Mouse (Mus musculus): ENCODE results near the gene Syt16. TPM values are rescaled to one million over a fixed set of nuclear protein-coding genes. Genes with fewer than 3 reads are reported as not detected.

Syt16 gene
- polyA plus RNA-seq, 1 experiment from 2014 or later, result 0.04 TPM

DNA sequence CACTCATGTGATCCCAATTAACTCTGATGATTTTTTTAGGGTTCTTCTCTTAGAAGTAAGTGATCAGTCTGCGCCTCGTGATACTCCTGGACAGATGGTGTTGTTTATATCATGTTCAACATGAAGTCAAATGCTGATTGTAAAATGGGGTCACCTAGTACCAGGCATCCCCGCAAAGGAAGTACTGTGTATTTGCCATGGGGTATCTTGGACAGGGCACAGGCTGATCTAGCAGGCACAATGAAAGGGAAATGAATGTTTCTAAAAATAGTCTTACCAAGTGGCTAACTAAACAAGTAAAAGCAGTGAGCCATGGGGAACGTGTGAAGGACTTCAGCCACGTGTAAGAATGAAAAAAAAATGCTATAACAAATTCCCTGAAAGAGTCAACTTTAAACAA, 42.7 kb upstream of the Syt16 start:
- H3K9ac ChIP-seq (replicated peaks; ENCODE audit: low read depth), result no peak overlapping the region
- ATAC-seq, result no peak
- H3K36me3 ChIP-seq (ENCODE audit: insufficient read depth, low read length), result no peaks in the 10 kb centered on the region
- WGBS, result 40% methylated on average over 5 of the region's 5 CpGs
- H3K9me3 ChIP-seq (ENCODE audit: low read length), result no peaks in the 10 kb centered on the region
- H3K4me3 ChIP-seq (ENCODE audit: low read depth, low read length), result no peak overlapping the region
- TF ChIP-seq CTCF (IDR thresholded peaks at IDR 0.05) (no peak), EP300 (IDR thresholded peaks at IDR 0.05) (no peak)
- no peaks in the 10 kb centered on the region for H3K27me3 ChIP-seq (replicated peaks; ENCODE audit: insufficient read depth, low read length)
- no peak overlapping the region for H3K4me2 ChIP-seq (replicated peaks; ENCODE audit: low read depth, low read length)
- H3K27ac ChIP-seq (ENCODE audit: low read length), result no peak overlapping the region
- no peaks in the 10 kb centered on the region for H3K4me1 ChIP-seq (ENCODE audit: insufficient read depth, low read depth, low read length)
- peak; percentile 47 for DNase-seq (ENCODE audit: low spot score)

DNA sequence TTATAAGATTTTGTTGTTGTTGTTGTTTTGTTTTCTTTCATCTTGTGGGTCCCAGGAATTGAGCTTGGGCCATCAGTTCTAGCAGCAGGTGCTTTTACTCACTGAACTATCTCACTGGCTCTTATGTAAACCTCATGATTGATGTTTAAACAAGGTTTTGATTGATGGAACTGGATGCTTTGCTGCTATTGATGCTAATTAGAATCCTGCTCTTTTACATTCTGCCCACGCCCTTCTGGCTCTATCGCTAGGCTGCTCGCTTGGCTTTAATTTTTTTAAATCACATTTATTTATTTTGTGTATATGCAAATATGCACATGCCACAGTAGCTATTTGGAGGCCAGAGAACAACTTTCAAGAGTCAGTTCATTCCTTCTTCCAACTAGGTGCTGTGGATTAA, 39.8 kb upstream of the Syt16 start:
- H3K9ac ChIP-seq (replicated peaks; ENCODE audit: low read depth), result no peak overlapping the region
- no peaks in the 10 kb centered on the region for H3K4me1 ChIP-seq (ENCODE audit: insufficient read depth, low read depth, low read length)
- no peaks in the 10 kb centered on the region for H3K36me3 ChIP-seq (ENCODE audit: insufficient read depth, low read length)
- TF ChIP-seq CTCF (IDR thresholded peaks at IDR 0.05) (no peak), EP300 (IDR thresholded peaks at IDR 0.05) (no peak)
- no peak overlapping the region for H3K4me2 ChIP-seq (replicated peaks; ENCODE audit: low read depth, low read length)
- H3K4me3 ChIP-seq (ENCODE audit: low read depth, low read length), result no peak overlapping the region
- 51% methylated on average over 3 of the region's 3 CpGs for WGBS
- no peak for DNase-seq (ENCODE audit: low spot score)
- no peak for ATAC-seq
- no peaks in the 10 kb centered on the region for H3K9me3 ChIP-seq (ENCODE audit: low read length)
- no peaks in the 10 kb centered on the region for H3K27me3 ChIP-seq (replicated peaks; ENCODE audit: insufficient read depth, low read length)
- no peak overlapping the region for H3K27ac ChIP-seq (ENCODE audit: low read length)

DNA sequence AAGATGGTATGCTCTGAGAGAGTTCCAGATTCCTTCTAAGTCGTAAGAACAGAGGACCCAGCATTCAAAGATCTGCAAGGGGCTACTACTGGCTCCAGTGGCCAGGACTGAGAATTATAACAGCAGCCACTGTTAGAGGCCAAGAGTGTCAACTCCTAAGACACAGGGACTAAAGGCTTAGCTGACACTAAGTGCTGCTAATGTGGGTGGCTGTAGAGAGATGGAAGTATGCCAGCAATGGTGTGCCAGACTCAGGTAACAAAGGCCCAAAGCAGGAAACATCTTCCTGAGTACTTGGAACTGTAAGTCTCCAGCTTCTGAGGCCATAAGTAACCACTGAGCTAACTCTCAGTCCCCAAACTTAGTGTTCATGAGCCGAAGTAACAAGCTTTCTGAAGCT, 38.6 kb upstream of the Syt16 start:
- no peaks in the 10 kb centered on the region for H3K27me3 ChIP-seq (replicated peaks; ENCODE audit: insufficient read depth, low read length)
- ATAC-seq, result no peak

DNA sequence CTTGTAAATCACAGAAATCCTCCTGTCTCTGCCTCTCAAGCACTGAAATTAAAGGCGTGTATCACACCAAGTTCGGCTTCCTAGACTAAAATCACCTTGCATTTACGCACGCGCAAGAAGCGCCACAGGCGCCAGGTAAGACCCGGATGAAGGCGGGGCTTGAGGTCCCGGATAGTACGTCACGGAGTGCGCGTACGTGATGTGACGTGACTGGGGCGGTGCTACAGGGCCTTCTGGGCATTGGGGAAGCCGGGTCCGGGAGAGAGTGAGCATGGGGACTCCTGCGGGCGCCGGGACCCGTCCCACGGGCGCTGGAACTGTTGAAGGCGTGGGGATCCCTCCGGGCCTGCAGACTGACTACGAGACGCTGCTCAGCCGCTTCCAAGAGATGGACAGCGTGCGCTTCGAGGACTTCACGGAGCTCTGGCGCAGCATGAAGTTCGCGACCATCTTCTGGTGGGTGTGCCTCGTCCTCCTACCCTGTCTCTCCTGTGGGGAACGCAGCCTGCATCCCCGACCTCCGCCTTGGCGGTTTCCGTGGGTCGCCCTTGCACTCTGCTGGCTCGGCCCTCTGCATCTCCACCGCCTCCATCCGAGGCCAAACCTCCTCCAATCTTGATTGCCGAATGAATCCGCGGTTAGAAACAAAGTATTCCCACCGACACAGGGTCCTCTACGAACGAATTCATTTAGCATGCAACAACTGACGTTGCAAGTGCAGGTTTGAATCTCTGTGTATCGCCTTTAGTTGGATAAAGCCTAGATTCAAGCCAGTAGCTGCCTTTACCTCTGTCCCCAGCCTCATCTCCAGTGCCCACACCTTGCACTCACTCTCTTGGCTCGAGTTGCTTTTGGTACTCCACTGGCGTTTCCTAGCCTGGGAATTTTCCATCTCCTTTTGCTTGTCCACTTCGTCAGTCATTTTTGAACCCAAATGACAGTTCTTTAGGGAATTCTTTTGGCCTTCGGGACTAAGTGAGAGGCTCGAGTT, 32.9 kb upstream of the Syt16 start, which contains the start of gene Snapc1:
Gene Snapc1, plus strand, starts transcription at position 191 of the 991 bp plus-strand sequence.
- peaks cover 8% of the 10 kb centered on the region; the same call in 1 of the 2 replicates for H3K36me3 ChIP-seq (ENCODE audit: insufficient read depth, low read length)
- H3K4me3 ChIP-seq (ENCODE audit: low read depth, low read length), result peak within 1 kb of the TSS; percentile 65
- ATAC-seq, result peak; percentile 100
- TF ChIP-seq CTCF (IDR thresholded peaks at IDR 0.05) (no peak), EP300 (IDR thresholded peaks at IDR 0.05) (no peak)
- peaks cover 8% of the 10 kb centered on the region for H3K4me1 ChIP-seq (ENCODE audit: insufficient read depth, low read depth, low read length)
- under 1% methylated on average over 60 of the region's 60 CpGs for WGBS
- DNase-seq (ENCODE audit: low spot score), result peak; percentile 98
- H3K4me2 ChIP-seq (replicated peaks; ENCODE audit: low read depth, low read length), result peak within 1 kb of the TSS; percentile 74
- H3K9me3 ChIP-seq (ENCODE audit: low read length), result no peaks in the 10 kb centered on the region
- H3K27me3 ChIP-seq (replicated peaks; ENCODE audit: insufficient read depth, low read length), result no peaks in the 10 kb centered on the region
- peak within 1 kb of the TSS; percentile 48 for H3K9ac ChIP-seq (replicated peaks; ENCODE audit: low read depth)
- H3K27ac ChIP-seq (ENCODE audit: low read length), result peak within 1 kb of the TSS; percentile 57

More for the DNA sequence above, 38.6 kb upstream of the Syt16 start:
- 81% methylated on average over 2 of the region's 2 CpGs for WGBS
- H3K4me3 ChIP-seq (ENCODE audit: low read depth, low read length), result no peak overlapping the region
- TF ChIP-seq CTCF (IDR thresholded peaks at IDR 0.05) (no peak), EP300 (IDR thresholded peaks at IDR 0.05) (no peak)
- H3K4me2 ChIP-seq (replicated peaks; ENCODE audit: low read depth, low read length), result no peak overlapping the region
- no peaks in the 10 kb centered on the region for H3K4me1 ChIP-seq (ENCODE audit: insufficient read depth, low read depth, low read length)
- no peaks in the 10 kb centered on the region for H3K36me3 ChIP-seq (ENCODE audit: insufficient read depth, low read length)
- H3K27ac ChIP-seq (ENCODE audit: low read length), result no peak overlapping the region
- no peak for DNase-seq (ENCODE audit: low spot score)
- H3K9ac ChIP-seq (replicated peaks; ENCODE audit: low read depth), result no peak overlapping the region
- no peaks in the 10 kb centered on the region for H3K9me3 ChIP-seq (ENCODE audit: low read length)

DNA sequence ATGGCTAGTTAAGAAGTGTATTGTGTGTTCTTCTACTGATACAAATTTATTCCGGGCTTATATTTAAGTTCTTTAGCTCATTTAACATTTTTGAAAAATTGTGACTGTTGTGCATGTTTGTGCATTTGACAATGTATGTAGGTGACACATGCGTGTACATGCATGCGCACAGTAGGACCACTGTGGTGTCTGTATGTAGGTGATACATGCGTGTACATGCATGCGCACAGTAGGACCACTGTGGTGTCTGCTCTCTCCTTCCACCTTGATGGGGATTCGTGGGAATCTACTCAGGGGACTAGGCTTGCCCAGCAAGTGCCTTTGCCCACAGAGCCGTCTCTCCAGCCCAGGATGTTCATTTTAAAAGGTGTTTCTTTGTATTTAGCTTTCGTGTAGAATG, 28.3 kb upstream of the Syt16 start:
- Histone ChIP-seq H3K36me3 (ENCODE audit: insufficient read depth, low read length) (peaks cover 31% of the 10 kb centered on the region), H3K4me2 (replicated peaks; ENCODE audit: low read depth, low read length) (no peak overlapping the region), H3K9ac (replicated peaks; ENCODE audit: low read depth) (no peak overlapping the region), H3K4me3 (ENCODE audit: low read depth, low read length) (no peak overlapping the region), H3K9me3 (ENCODE audit: low read length) (no peaks in the 10 kb centered on the region), H3K4me1 (ENCODE audit: insufficient read depth, low read depth, low read length) (peaks cover 8% of the 10 kb centered on the region), H3K27me3 (replicated peaks; ENCODE audit: insufficient read depth, low read length) (no peaks in the 10 kb centered on the region), H3K27ac (ENCODE audit: low read length) (no peak overlapping the region)
- 95% methylated on average over 8 of the region's 8 CpGs for WGBS
- DNase-seq (ENCODE audit: low spot score) (no peak), ATAC-seq (no peak)
- TF ChIP-seq CTCF (IDR thresholded peaks at IDR 0.05) (no peak), EP300 (IDR thresholded peaks at IDR 0.05) (no peak)

DNA sequence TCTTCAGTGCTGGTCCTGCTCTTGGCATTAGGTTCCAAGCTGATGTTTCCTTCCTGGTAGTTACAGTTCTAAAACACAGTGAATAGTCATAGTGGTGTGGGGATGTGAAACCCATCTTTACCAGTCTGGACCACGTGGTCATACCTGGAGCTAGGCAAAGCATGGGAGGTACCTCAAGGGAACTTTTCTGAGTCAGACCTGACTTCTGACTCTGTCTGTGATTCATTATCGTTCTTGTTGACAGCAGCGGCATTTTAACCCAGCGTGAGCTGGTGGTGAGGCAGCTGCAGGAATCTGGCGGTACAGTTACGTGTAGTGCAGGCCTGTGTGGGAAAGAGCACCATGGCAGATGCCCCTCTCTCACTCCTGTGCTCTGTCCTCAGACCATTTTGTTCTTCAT, 22.9 kb upstream of the Syt16 start:
- no peak overlapping the region for H3K4me2 ChIP-seq (replicated peaks; ENCODE audit: low read depth, low read length)
- no peaks in the 10 kb centered on the region for H3K4me1 ChIP-seq (ENCODE audit: insufficient read depth, low read depth, low read length)
- H3K27ac ChIP-seq (ENCODE audit: low read length), result no peak overlapping the region
- no peaks in the 10 kb centered on the region for H3K9me3 ChIP-seq (ENCODE audit: low read length)
- TF ChIP-seq CTCF (IDR thresholded peaks at IDR 0.05) (no peak), EP300 (IDR thresholded peaks at IDR 0.05) (no peak)
- no peaks in the 10 kb centered on the region for H3K27me3 ChIP-seq (replicated peaks; ENCODE audit: insufficient read depth, low read length)
- DNase-seq (ENCODE audit: low spot score) (no peak), ATAC-seq (no peak)
- H3K4me3 ChIP-seq (ENCODE audit: low read depth, low read length), result no peak overlapping the region
- H3K36me3 ChIP-seq (ENCODE audit: insufficient read depth, low read length), result peaks cover 42% of the 10 kb centered on the region
- WGBS, result 91% methylated on average over 6 of the region's 6 CpGs
- no peak overlapping the region for H3K9ac ChIP-seq (replicated peaks; ENCODE audit: low read depth)

Data from lung, postnatal 0 days (tissue).